Mouse (Mus musculus) gastrocnemius, adult 18-20 months (tissue): ENCODE data around the gene St6galnac3. TPM values are rescaled to one million over a fixed set of nuclear protein-coding genes. Genes with fewer than 3 reads are reported as not detected.

Experiments used
- DNase-seq: peaks from one replicate; pipeline ENCODE4 v3.0.0; 2021; ENCODE audit warnings: low spot score
- total RNA-seq, 2 experiments: library from RNA; stranded (reverse); gene quantifications; 2 replicates each; pipeline ENCODE4 v1.2.3; 2021

Gene St6galnac3
- total RNA-seq, 2 experiments from 2014 or later, result 1.5 to 2.9 TPM

GRCm38 (mm10) chr3:153733364-153734159 lies 8.6 kb upstream of the St6galnac3 start:
- no peak for DNase-seq

- DNase-seq, result no peak
These were observed 7.8 kb upstream of the St6galnac3 start for GRCm38 (mm10) chr3:153732749-153733148.

- DNase-seq, result no peak
These were observed 7.1 kb upstream of the St6galnac3 start for GRCm38 (mm10) chr3:153732035-153732434.

GRCm38 (mm10) chr3:153728577-153728976 lies 3.6 kb upstream of the St6galnac3 start:
- no peak for DNase-seq

GRCm38 (mm10) chr3:153723467-153724079 lies 1.4 kb downstream of the St6galnac3 start:
- no peak for DNase-seq

- DNase-seq, result no peak
These were observed 3.4 kb downstream of the St6galnac3 start for GRCm38 (mm10) chr3:153721525-153721924.

GRCm38 (mm10) chr3:153720922-153721321 lies 4.1 kb downstream of the St6galnac3 start:
- no peak for DNase-seq

- DNase-seq, result no peak
These were observed 4.7 kb downstream of the St6galnac3 start for GRCm38 (mm10) chr3:153720296-153720695.

- DNase-seq, result no peak
These were observed 5.6 kb downstream of the St6galnac3 start for GRCm38 (mm10) chr3:153719256-153719970.

- no peak for DNase-seq
These were observed 6.2 kb downstream of the St6galnac3 start for GRCm38 (mm10) chr3:153718724-153719123.

GRCm38 (mm10) chr3:153717742-153718141 lies 7.2 kb downstream of the St6galnac3 start:
- no peak for DNase-seq

GRCm38 (mm10) chr3:153715646-153716045 lies 9.3 kb downstream of the St6galnac3 start:
- DNase-seq, result no peak

GRCm38 (mm10) chr3:153710545-153710944 lies 14.4 kb downstream of the St6galnac3 start:
- DNase-seq, result no peak

GRCm38 (mm10) chr3:153707687-153708086 lies 17.3 kb downstream of the St6galnac3 start:
- no peak for DNase-seq

GRCm38 (mm10) chr3:153706901-153707300 lies 18.1 kb downstream of the St6galnac3 start:
- no peak for DNase-seq

GRCm38 (mm10) chr3:153701752-153702740 lies 22.9 kb downstream of the St6galnac3 start:
- DNase-seq, result no peak

- DNase-seq, result no peak
These were observed 23.8 kb downstream of the St6galnac3 start for GRCm38 (mm10) chr3:153701172-153701571.

- no peak for DNase-seq
These were observed 25.9 kb downstream of the St6galnac3 start for GRCm38 (mm10) chr3:153699086-153699485.

- DNase-seq, result no peak
These were observed 32.0 kb downstream of the St6galnac3 start for GRCm38 (mm10) chr3:153692978-153693377.

GRCm38 (mm10) chr3:153692206-153692813 lies 32.7 kb downstream of the St6galnac3 start:
- no peak for DNase-seq

GRCm38 (mm10) chr3:153691537-153691936 lies 33.4 kb downstream of the St6galnac3 start:
- no peak for DNase-seq
